Comparison of ENCODE assay signal across 7 mouse cellular contexts in genomic region chr3:116006284-116006977, GRCm38 (mm10). TPM values are rescaled to one million over a fixed set of nuclear protein-coding genes. Genes with fewer than 3 reads are reported as not detected.
DNase-seq lines count a peak whose midpoint lies in the region; ATAC-seq and TF ChIP-seq lines count a peak whose summit lies in the region.

No protein-coding gene starts in this region.

- H3K9me3 ChIP-seq in liver, embryonic 11.5 days (ENCODE audit: control insufficient read depth, low read length) = no peaks in the 10 kb centered on the region
- no peaks in the 10 kb centered on the region for H3K9me3 ChIP-seq in midbrain, postnatal 0 days (ENCODE audit: low read length)

- intact Hi-C loops in left cerebral cortex, postnatal 4 days (cut with DNase I) = no loop called here

- H3K4me2 ChIP-seq in liver, embryonic 11.5 days = peak overlapping the region; percentile 99
- H3K4me2 ChIP-seq in midbrain, postnatal 0 days (ENCODE audit: low read depth, low read length, poor library complexity, severe bottlenecking) = peak overlapping the region; percentile 81

- peak overlapping the region; percentile 86 for H3K9ac ChIP-seq in liver, embryonic 11.5 days (ENCODE audit: low read depth, low read length)
- H3K9ac ChIP-seq in midbrain, postnatal 0 days (replicated peaks; ENCODE audit: low read length, poor library complexity, severe bottlenecking) = peak overlapping the region; percentile 79

- peak; percentile 14 to 28 for DNase-seq in urinary bladder, postnatal 36 days (ENCODE audit: low spot score in 2 of 2)
- no peak for DNase-seq in urinary bladder, postnatal 10 days (ENCODE audit: low spot score)
- DNase-seq in c-Kit-positive CD71-positive TER-119-positive erythroid progenitor cells, embryonic 14.5 days (ENCODE audit: low spot score) = peak; percentile 29
- peak; percentile 21 for DNase-seq in heart, postnatal 4 days
- DNase-seq in liver, embryonic 11.5 days (ENCODE audit: low spot score) = peak; percentile 55
- peak; percentile 21 for DNase-seq in midbrain, postnatal 0 days (ENCODE audit: low spot score)
- no peak for DNase-seq in left cerebral cortex, postnatal 4 days

- peak overlapping the region; percentile 94 for H3K4me3 ChIP-seq in liver, embryonic 11.5 days (ENCODE audit: low read depth, low read length)
- peak overlapping the region; percentile 64 for H3K4me3 ChIP-seq in midbrain, postnatal 0 days (ENCODE audit: low read depth, low read length)

- H3K27ac ChIP-seq in liver, embryonic 11.5 days (ENCODE audit: low read depth, low read length) = peak overlapping the region; percentile 86; the same call in 1 of the 2 replicates
- H3K27ac ChIP-seq in midbrain, postnatal 0 days (ENCODE audit: low read depth, low read length) = peak overlapping the region; percentile 87

- peak; percentile 30 for ATAC-seq in liver, embryonic 11.5 days (replicated peaks; ENCODE audit: low FRiP score)
- ATAC-seq in midbrain, postnatal 0 days (ENCODE audit: low FRiP score) = peak; percentile 6

- H3K36me3 ChIP-seq in liver, embryonic 11.5 days (ENCODE audit: control insufficient read depth, insufficient read depth, low read length) = 0 out of 2 replicates have a peak, but pooled peaks cover 2% of the 10 kb centered on the region
- no peaks in the 10 kb centered on the region for H3K36me3 ChIP-seq in midbrain, postnatal 0 days (ENCODE audit: insufficient read depth, low read length)

- WGBS in liver, embryonic 11.5 days = 6% methylated on average over 12 of the region's 12 CpGs
- WGBS in midbrain, postnatal 0 days = 6% methylated on average over 12 of the region's 12 CpGs

- H3K27me3 ChIP-seq in liver, embryonic 11.5 days (replicated peaks; ENCODE audit: control insufficient read depth, insufficient read depth, low read length) = no peaks in the 10 kb centered on the region
- H3K27me3 ChIP-seq in midbrain, postnatal 0 days (ENCODE audit: insufficient read depth, low read length) = no peaks in the 10 kb centered on the region

- H3K4me1 ChIP-seq in liver, embryonic 11.5 days (replicated peaks; ENCODE audit: control insufficient read depth, insufficient read depth, low read length) = peaks cover 15% of the 10 kb centered on the region
- H3K4me1 ChIP-seq in midbrain, postnatal 0 days (ENCODE audit: insufficient read depth, low read length) = peaks cover 5% of the 10 kb centered on the region

- TF ChIP-seq CTCF in midbrain, postnatal 0 days (IDR thresholded peaks at IDR 0.05) = no peak

RNA-seq across cellular contexts. Expression of gene Slc30a7, which starts 0.8 kb away (rescaled TPM):
- 10 to 100 TPM; 26.7 to 27.0 TPM for total RNA-seq in heart, postnatal 4 days (2021)
- 23.9 and 27.8 TPM in 2 replicates for polyA plus RNA-seq in liver, embryonic 11.5 days (2014; fragmentation: Nextera tagmentation; extraction: Ambion mirVana)
- total RNA-seq in midbrain, postnatal 0 days (2014; rRNA removed) = 28.6 and 46.6 TPM in 2 replicates
- polyA plus RNA-seq in midbrain, postnatal 0 days (2015; fragmentation: Nextera tagmentation; extraction: Ambion mirVana) = 9.0 and 10.6 TPM in 2 replicates
- 10 to 100 TPM; 37.5 to 45.8 TPM for total RNA-seq in left cerebral cortex, postnatal 4 days (2021)

RNA-seq across cellular contexts. Expression of gene Extl2, which starts 0.8 kb away (rescaled TPM):
- 10 to 100 TPM; 18.7 to 19.1 TPM for total RNA-seq in heart, postnatal 4 days (2021)
- polyA plus RNA-seq in liver, embryonic 11.5 days (2014; fragmentation: Nextera tagmentation; extraction: Ambion mirVana) = 13.0 and 17.4 TPM in 2 replicates
- 34.6 and 35.7 TPM in 2 replicates for total RNA-seq in midbrain, postnatal 0 days (2014; rRNA removed)
- polyA plus RNA-seq in midbrain, postnatal 0 days (2015; fragmentation: Nextera tagmentation; extraction: Ambion mirVana) = 34.7 and 39.2 TPM in 2 replicates
- 10 to 100 TPM; 31.9 to 35.2 TPM for total RNA-seq in left cerebral cortex, postnatal 4 days (2021)

Comparison
In these comparisons a context has a peak if more than half of its experiments do, and no peak if none do; other contexts are left out.
1. DNase-seq: peak in urinary bladder, postnatal 36 days (2 of 2), c-Kit-positive CD71-positive TER-119-positive erythroid progenitor cells, embryonic 14.5 days (single experiment), heart, postnatal 4 days (single experiment), liver, embryonic 11.5 days (single experiment) and midbrain, postnatal 0 days (single experiment); none in urinary bladder, postnatal 10 days (single experiment) and left cerebral cortex, postnatal 4 days (single experiment).